Mouse (Mus musculus) stomach, embryonic 16.5 days (tissue): ENCODE measurements at regions not wholly inside any gene's neighbourhood (a gene's known extent, or its start where the extent isn't known, plus 50 kb on each side); places are given as distances from the start of the nearest gene placed in this dataset.

Experiments
- ATAC-seq: fragments of 200-750 bp; cut with Nextera tagmentation; 2 replicates; pipeline ENCODE4 v1.8.0; 2017; ENCODE audit warnings: moderate number of reproducible peaks, moderate TSS enrichment; ENCODE audit not compliant: insufficient read depth, low FRiP score
- H3K27ac ChIP-seq: fragments of 300-500 bp; sonication (generic); 2 replicates; pipeline ENCODE4 v1.5.1; 2014; ENCODE audit warnings: low read length
- H3K27me3 ChIP-seq: fragments of 300-500 bp; sonication (generic); 2 replicates; pipeline ENCODE4 v1.6.1; 2014; ENCODE audit warnings: low read length, control low read depth, mixed read lengths; ENCODE audit not compliant: control insufficient read depth, insufficient read depth
- H3K36me3 ChIP-seq: fragments of 300-500 bp; sonication (generic); 2 replicates; pipeline ENCODE4 v1.6.1; 2014; ENCODE audit warnings: low read length; ENCODE audit not compliant: control insufficient read depth, insufficient read depth
- H3K4me1 ChIP-seq: fragments of 300-500 bp; sonication (generic); 2 replicates; pipeline ENCODE4 v1.6.1; 2014; ENCODE audit warnings: low read length, control low read depth, mixed read lengths; ENCODE audit not compliant: control insufficient read depth, insufficient read depth
- H3K4me2 ChIP-seq: fragments of 300-500 bp; sonication (generic); 2 replicates; pipeline ENCODE4 v1.6.1; 2014; ENCODE audit warnings: low read depth, low read length, mixed read lengths
- H3K4me3 ChIP-seq: fragments of 300-500 bp; sonication (generic); replicated peaks from 2 replicates; pipeline ENCODE4 v1.5.1; 2014; ENCODE audit warnings: mild to moderate bottlenecking, low read length
- H3K9ac ChIP-seq: fragments of 300-500 bp; sonication (generic); 2 replicates; pipeline ENCODE4 v1.6.1; 2014; ENCODE audit warnings: low read length
- H3K9me3 ChIP-seq: fragments of 300-500 bp; sonication (generic); replicated peaks from 2 replicates; pipeline ENCODE4 v1.6.1; 2016; ENCODE audit warnings: low read length, control low read depth; ENCODE audit not compliant: control insufficient read depth
- WGBS: fragments of 180-500 bp; shearing (Covaris S2); extraction: QIAGEN DNeasy Blood & Tissue Kit; methylation state at CpG from one replicate; pipeline ENCODE4 v1.1.7; 2014; 5-methylcytosine and 5-hydroxymethylcytosine counted together

- no peaks in the 10 kb centered on the region for H3K9me3 ChIP-seq
- H3K36me3 ChIP-seq: no peaks in the 10 kb centered on the region
- no peaks in the 10 kb centered on the region for H3K4me1 ChIP-seq
- ATAC-seq: no peak
- no peaks in the 10 kb centered on the region for H3K27me3 ChIP-seq
- H3K4me2 ChIP-seq: no peak overlapping the region
- H3K27ac ChIP-seq: no peak overlapping the region
- 78% methylated on average over 9 of the region's 9 CpGs for whole genome bisulfite sequencing
- no peak overlapping the region for H3K4me3 ChIP-seq
- H3K9ac ChIP-seq: no peak overlapping the region
These were observed 91.2 kb downstream of the Srek1 start for GRCm38 (mm10) chr13:103683169-103683568.

GRCm38 (mm10) chr13:103680740-103681139, 93.7 kb downstream of the Srek1 start:
- ATAC-seq: no peak
- no peaks in the 10 kb centered on the region for H3K4me1 ChIP-seq
- no peak overlapping the region for H3K4me3 ChIP-seq
- no peaks in the 10 kb centered on the region for H3K27me3 ChIP-seq
- no peaks in the 10 kb centered on the region for H3K9me3 ChIP-seq
- no peak overlapping the region for H3K9ac ChIP-seq
- 81% methylated on average over 4 of the region's 4 CpGs for WGBS
- no peak overlapping the region for H3K27ac ChIP-seq
- H3K4me2 ChIP-seq: no peak overlapping the region
- H3K36me3 ChIP-seq: no peaks in the 10 kb centered on the region

DNA sequence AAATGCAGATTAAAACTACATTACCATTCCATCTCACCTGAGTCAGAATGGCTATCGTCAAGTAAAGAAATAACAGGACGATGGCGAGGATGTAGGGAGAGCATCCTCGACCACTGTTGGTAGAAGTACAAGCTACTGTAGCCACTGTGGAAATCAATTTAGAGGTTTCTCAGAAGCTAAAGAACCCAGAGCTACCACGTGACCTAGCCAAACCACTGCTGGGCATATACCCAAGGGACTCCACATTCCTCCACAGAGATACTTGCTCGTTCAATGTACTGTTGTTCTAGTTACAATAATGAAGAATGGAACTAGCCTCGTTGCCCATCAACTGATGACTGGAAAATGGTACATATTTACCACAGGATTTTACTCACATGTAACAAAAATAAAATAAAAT, 94.4 kb downstream of the Srek1 start:
- Histone ChIP-seq H3K36me3 (no peaks in the 10 kb centered on the region), H3K4me3 (no peak overlapping the region), H3K4me1 (no peaks in the 10 kb centered on the region), H3K4me2 (no peak overlapping the region), H3K9me3 (no peaks in the 10 kb centered on the region), H3K27me3 (no peaks in the 10 kb centered on the region), H3K27ac (no peak overlapping the region), H3K9ac (no peak overlapping the region)
- no peak for ATAC-seq
- 84% methylated on average over 7 of the region's 7 CpGs for WGBS

- Histone ChIP-seq H3K9me3 (no peaks in the 10 kb centered on the region), H3K27ac (no peak overlapping the region), H3K36me3 (no peaks in the 10 kb centered on the region), H3K4me1 (no peaks in the 10 kb centered on the region), H3K4me3 (no peak overlapping the region), H3K4me2 (no peak overlapping the region), H3K27me3 (no peaks in the 10 kb centered on the region), H3K9ac (no peak overlapping the region)
- 71% methylated on average over 13 of the region's 13 CpGs for WGBS
- no peak for ATAC-seq
These were observed 97.6 kb downstream of the Srek1 start for GRCm38 (mm10) chr13:103676831-103677230.

DNA sequence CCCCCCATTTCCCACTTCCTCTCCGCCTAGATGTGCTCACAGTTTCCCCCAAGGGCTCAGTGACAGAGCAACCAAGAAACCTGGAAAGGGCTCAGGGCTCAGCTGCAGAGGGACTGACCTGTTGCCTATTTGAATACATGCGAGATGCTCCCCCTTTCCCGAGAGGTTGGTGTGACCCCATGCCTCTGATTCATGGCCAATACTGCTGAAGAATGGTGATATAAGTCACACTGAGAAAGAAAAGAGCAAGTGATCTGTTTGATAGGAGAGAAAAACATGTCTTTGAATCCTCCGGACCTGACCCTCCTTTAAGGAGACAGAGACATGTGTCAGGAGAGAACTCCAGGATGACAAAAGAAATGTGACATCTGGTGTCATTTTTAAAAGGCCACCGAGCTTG, 98.2 kb downstream of the Srek1 start:
- Histone ChIP-seq H3K27me3 (no peaks in the 10 kb centered on the region), H3K9me3 (no peaks in the 10 kb centered on the region), H3K27ac (no peak overlapping the region), H3K36me3 (no peaks in the 10 kb centered on the region), H3K4me3 (no peak overlapping the region), H3K9ac (no peak overlapping the region), H3K4me2 (no peak overlapping the region), H3K4me1 (no peaks in the 10 kb centered on the region)
- WGBS: 74% methylated on average over 5 of the region's 5 CpGs
- no peak for ATAC-seq

GRCm38 (mm10) chr13:103670611-103671010, 103.8 kb downstream of the Srek1 start:
- Histone ChIP-seq H3K4me2 (no peak overlapping the region), H3K27me3 (no peaks in the 10 kb centered on the region), H3K27ac (no peak overlapping the region), H3K4me3 (no peak overlapping the region), H3K9ac (no peak overlapping the region), H3K4me1 (no peaks in the 10 kb centered on the region), H3K36me3 (no peaks in the 10 kb centered on the region), H3K9me3 (no peaks in the 10 kb centered on the region)
- no peak for ATAC-seq

DNA sequence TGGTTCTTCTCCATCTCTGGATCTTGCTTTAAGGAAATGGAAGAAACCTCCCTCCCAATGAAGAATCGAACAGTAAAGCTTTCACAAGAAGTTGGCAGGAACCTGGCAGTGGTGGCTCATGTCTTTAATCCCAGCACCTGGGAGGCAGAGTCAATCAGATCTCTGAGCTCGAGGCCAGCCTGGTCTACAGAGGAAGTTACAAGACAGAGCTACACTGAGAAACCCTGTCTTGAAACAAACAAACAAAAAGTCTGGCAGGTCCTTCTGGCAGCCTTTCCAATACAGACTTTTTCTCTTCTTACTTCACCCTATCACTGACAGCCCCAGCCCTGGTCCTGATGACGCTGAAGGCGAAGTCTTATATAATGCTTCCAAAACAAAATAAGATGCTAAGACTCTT, 104.6 kb downstream of the Srek1 start:
- Histone ChIP-seq H3K4me1 (no peaks in the 10 kb centered on the region), H3K9ac (no peak overlapping the region), H3K4me2 (no peak overlapping the region), H3K4me3 (no peak overlapping the region), H3K36me3 (no peaks in the 10 kb centered on the region), H3K9me3 (no peaks in the 10 kb centered on the region), H3K27me3 (no peaks in the 10 kb centered on the region), H3K27ac (no peak overlapping the region)
- ATAC-seq: no peak
- WGBS: 89% methylated on average over 4 of the region's 4 CpGs

- ATAC-seq: no peak
- no peaks in the 10 kb centered on the region for H3K4me1 ChIP-seq
- 68% methylated on average over 2 of the region's 2 CpGs for WGBS
These were observed 106.7 kb downstream of the Srek1 start for GRCm38 (mm10) chr13:103667749-103668148.

DNA sequence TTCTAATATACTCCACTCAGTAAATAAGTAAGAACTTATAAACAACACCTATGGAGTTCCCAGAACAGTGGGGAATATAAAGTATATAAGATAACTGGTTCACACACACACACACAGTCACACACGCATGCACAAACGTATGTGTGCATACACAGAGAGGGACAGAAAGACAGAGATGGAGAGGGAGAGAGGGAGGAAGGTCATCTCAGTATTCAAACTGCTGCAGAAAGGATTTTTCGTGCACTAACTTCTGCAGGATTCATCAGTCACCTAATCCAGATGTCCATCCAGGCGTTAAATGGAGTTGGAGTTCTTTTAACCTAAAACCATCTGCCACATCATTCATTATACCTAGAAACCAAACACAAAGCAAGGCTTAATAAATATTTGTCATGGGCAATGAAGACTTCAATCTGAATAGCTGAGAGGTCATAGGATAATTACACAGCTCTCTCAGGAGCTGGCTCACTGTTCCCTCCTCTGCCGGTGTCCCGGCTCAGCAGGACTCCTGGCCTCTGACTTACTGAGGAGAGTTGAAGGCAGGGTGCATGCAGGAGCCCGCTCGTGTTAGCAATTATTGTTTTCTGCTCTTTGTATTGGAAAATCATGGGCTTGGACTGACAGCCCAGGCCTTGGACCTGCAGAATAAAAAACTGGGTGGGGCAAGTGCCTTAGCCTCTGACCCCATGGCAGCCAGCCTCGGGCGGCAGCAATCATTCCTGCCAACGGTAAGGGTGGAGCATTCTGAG, 114.0 kb downstream of the Srek1 start:
- Histone ChIP-seq H3K4me1 (0 out of 2 replicates have a peak, but pooled peaks cover 3% of the 10 kb centered on the region), H3K27me3 (no peaks in the 10 kb centered on the region), H3K4me3 (no peak overlapping the region), H3K27ac (no peak overlapping the region), H3K4me2 (no peak overlapping the region), H3K36me3 (no peaks in the 10 kb centered on the region), H3K9ac (no peak overlapping the region), H3K9me3 (no peaks in the 10 kb centered on the region)
- ATAC-seq: no peak
- WGBS: 25% methylated on average over 11 of the region's 11 CpGs

More at GRCm38 (mm10) chr13:103667749-103668148, 106.7 kb downstream of the Srek1 start:
- Histone ChIP-seq H3K4me3 (no peak overlapping the region), H3K27me3 (no peaks in the 10 kb centered on the region), H3K4me2 (no peak overlapping the region), H3K9me3 (no peaks in the 10 kb centered on the region), H3K9ac (no peak overlapping the region), H3K36me3 (no peaks in the 10 kb centered on the region), H3K27ac (no peak overlapping the region)
